Mouse (Mus musculus): ENCODE results near the gene Ralgds.

DNA sequence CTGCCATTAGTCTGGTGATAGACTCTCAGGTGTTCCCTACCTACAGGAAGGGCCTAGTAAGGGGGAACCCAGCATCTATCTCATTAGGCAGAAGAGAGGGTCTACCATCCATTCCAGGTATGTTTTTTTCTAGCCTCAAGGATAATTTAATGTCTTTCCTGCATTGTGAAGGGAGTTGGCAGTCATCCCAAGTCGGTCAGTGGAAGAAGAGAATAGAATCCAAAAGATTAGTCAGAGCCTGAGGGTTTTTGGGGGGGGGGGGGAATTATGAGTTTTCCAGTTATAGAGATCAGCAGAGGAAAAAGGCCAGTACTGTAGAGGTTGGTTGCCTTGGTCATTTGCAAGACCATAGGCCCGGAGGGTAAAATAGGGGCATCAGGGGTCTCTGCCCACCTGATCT, 18.4 kb upstream of the Ralgds start:
- TF ChIP-seq CTCF (IDR thresholded peaks at IDR 0.05; ENCODE audit: borderline replicate concordance, insufficient read depth, low read depth, low read length) (no peak), POLR2A (IDR thresholded peaks at IDR 0.05; ENCODE audit: borderline replicate concordance, insufficient read depth, low read length) (no peak)
